ENCODE assay signal across 9 mouse cellular contexts in the genomic region with DNA sequence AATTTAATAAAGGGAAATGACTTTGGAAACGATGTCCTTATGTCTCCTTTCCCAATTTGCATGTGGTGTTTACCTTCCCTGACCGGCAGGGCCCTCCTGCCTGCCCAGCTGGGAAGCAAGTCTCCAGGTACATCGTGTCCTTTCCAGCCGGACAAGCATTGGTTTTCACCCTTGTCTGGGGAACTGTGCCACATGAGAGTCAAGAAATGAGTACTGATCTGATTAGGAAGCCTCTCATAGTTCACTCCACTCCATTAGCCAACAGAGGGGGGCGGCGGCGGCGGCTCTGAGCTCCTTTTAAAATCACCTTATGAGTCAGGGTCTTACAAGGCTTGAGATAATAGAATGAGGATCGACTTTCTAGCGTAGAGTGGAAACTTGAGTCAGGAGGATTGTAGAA. TPM values are rescaled to one million over a fixed set of nuclear protein-coding genes. Genes with fewer than 3 reads are reported as not detected.
A peak's percentile ranks its signal among the peaks of the same experiment; 100 is the strongest.
DNase-seq lines count a peak whose midpoint lies in the region; ATAC-seq lines count a peak whose summit lies in the region.
"Had no signal": no experiment of that assay in that cellular context is flagged by ENCODE, and none has a peak within 500 bp of the region (broad histone marks: within the 10 kb centered on the region; RNA-seq: fewer than 3 reads in every experiment).

No protein-coding gene starts in this region.

- intact Hi-C loops in heart, postnatal 36 days (cut with DNase I): loop anchor here (1.0 to 10.0 kb wide), 2 partner anchors 10 to 332 kb away; a partner anchor contains a TSS

- H3K9ac ChIP-seq in heart, embryonic 11.5 days (ENCODE audit: low read depth, low read length): no peak overlapping the region
- H3K9ac ChIP-seq in intestine, embryonic 16.5 days (ENCODE audit: low read depth, low read length): peak overlapping the region; percentile 79
- peak overlapping the region; percentile 65 for H3K9ac ChIP-seq in midbrain, embryonic 12.5 days (replicated peaks)

- peak overlapping the region; percentile 78 for H3K4me3 ChIP-seq in heart, embryonic 11.5 days (ENCODE audit: low read depth, low read length)
- peak overlapping the region; percentile 82 for H3K4me3 ChIP-seq in embryonic facial prominence, embryonic 10.5 days
- H3K4me3 ChIP-seq in intestine, embryonic 16.5 days (ENCODE audit: low read length): peak overlapping the region; percentile 72
- peak overlapping the region; percentile 55 for H3K4me3 ChIP-seq in midbrain, embryonic 12.5 days

- H3K27me3 ChIP-seq in heart, embryonic 11.5 days (ENCODE audit: control insufficient read depth, insufficient read depth, low read length): no peaks in the 10 kb centered on the region
- no peaks in the 10 kb centered on the region for H3K27me3 ChIP-seq in embryonic facial prominence, embryonic 10.5 days (replicated peaks; ENCODE audit: low read depth, poor library complexity, severe bottlenecking)
- H3K27me3 ChIP-seq in intestine, embryonic 16.5 days (replicated peaks; ENCODE audit: control insufficient read depth, insufficient read depth, low read length): no peaks in the 10 kb centered on the region
- no peaks in the 10 kb centered on the region for H3K27me3 ChIP-seq in midbrain, embryonic 12.5 days
- H3K27me3 ChIP-seq: Patski had no signal

- ATAC-seq in heart, embryonic 11.5 days (replicated peaks; ENCODE audit: insufficient number of reproducible peaks, low FRiP score, low TSS enrichment): no peak
- no peak for ATAC-seq in intestine, embryonic 16.5 days
- no peak for ATAC-seq in midbrain, embryonic 12.5 days (ENCODE audit: low FRiP score, low read depth)

- no peak for DNase-seq in heart, postnatal 36 days
- DNase-seq in embryonic facial prominence, embryonic 10.5 days (ENCODE audit: low spot score): no peak
- DNase-seq in left cerebral cortex, adult 11 months (ENCODE audit: low spot score): no peak
- DNase-seq in gastrocnemius, postnatal 4 days (ENCODE audit: low spot score in 2 of 2): no peak
- DNase-seq in right cerebral cortex, postnatal 25 days: no peak

- 54% methylated on average over 10 of the region's 10 CpGs for WGBS in heart, embryonic 11.5 days (ENCODE audit: insufficient replicate concordance)
- 60% methylated on average over 10 of the region's 10 CpGs for whole genome bisulfite sequencing in embryonic facial prominence, embryonic 10.5 days
- 40% methylated on average over 10 of the region's 10 CpGs for WGBS in intestine, embryonic 16.5 days
- 55% methylated on average over 10 of the region's 10 CpGs for WGBS in midbrain, embryonic 12.5 days

- peak overlapping the region; percentile 78 for H3K4me2 ChIP-seq in heart, embryonic 11.5 days
- H3K4me2 ChIP-seq in intestine, embryonic 16.5 days (ENCODE audit: low read depth, low read length): peak overlapping the region; percentile 69
- peak overlapping the region; percentile 71 for H3K4me2 ChIP-seq in midbrain, embryonic 12.5 days (replicated peaks)

- peaks cover 22% of the 10 kb centered on the region for H3K36me3 ChIP-seq in heart, embryonic 11.5 days (ENCODE audit: control insufficient read depth, insufficient read depth, low read length)
- H3K36me3 ChIP-seq in embryonic facial prominence, embryonic 10.5 days (replicated peaks): peaks cover 60% of the 10 kb centered on the region
- H3K36me3 ChIP-seq in intestine, embryonic 16.5 days (ENCODE audit: control insufficient read depth, insufficient read depth, low read length): peaks cover 15% of the 10 kb centered on the region
- H3K36me3 ChIP-seq in midbrain, embryonic 12.5 days: peaks cover 58% of the 10 kb centered on the region

- peak overlapping the region; percentile 47; the same call in 1 of the 2 replicates for H3K27ac ChIP-seq in heart, embryonic 11.5 days (ENCODE audit: low read depth, low read length)
- peak overlapping the region; percentile 93 for H3K27ac ChIP-seq in embryonic facial prominence, embryonic 10.5 days (replicated peaks)
- peak overlapping the region; percentile 88 for H3K27ac ChIP-seq in intestine, embryonic 16.5 days (ENCODE audit: low read length)
- peak overlapping the region; percentile 95 for H3K27ac ChIP-seq in midbrain, embryonic 12.5 days (replicated peaks)

- peaks cover 28% of the 10 kb centered on the region for H3K4me1 ChIP-seq in heart, embryonic 11.5 days (ENCODE audit: control insufficient read depth, insufficient read depth, low read length)
- H3K4me1 ChIP-seq in embryonic facial prominence, embryonic 10.5 days: peaks cover 49% of the 10 kb centered on the region
- peaks cover 39% of the 10 kb centered on the region for H3K4me1 ChIP-seq in intestine, embryonic 16.5 days (ENCODE audit: control insufficient read depth, insufficient read depth, low read length)
- peaks cover 37% of the 10 kb centered on the region for H3K4me1 ChIP-seq in midbrain, embryonic 12.5 days

- H3K9me3 ChIP-seq in heart, embryonic 11.5 days (replicated peaks; ENCODE audit: control insufficient read depth, low read length): no peaks in the 10 kb centered on the region
- H3K9me3 ChIP-seq in embryonic facial prominence, embryonic 10.5 days: no peaks in the 10 kb centered on the region
- no peaks in the 10 kb centered on the region for H3K9me3 ChIP-seq in intestine, embryonic 16.5 days (ENCODE audit: control insufficient read depth, low read length)
- no peaks in the 10 kb centered on the region for H3K9me3 ChIP-seq in midbrain, embryonic 12.5 days

RNA-seq across cellular contexts. Expression of a gene that starts 0.7 kb away (rescaled TPM):
- polyA plus RNA-seq in heart, embryonic 11.5 days (2014; fragmentation: Nextera tagmentation; extraction: Ambion mirVana): 7.0 TPM in 2 replicates
- 10 to 100 TPM; 61.9 to 65.9 TPM for total RNA-seq in heart, postnatal 36 days (2021)
- 31.5 and 33.1 TPM in 2 replicates for polyA plus RNA-seq in embryonic facial prominence, embryonic 10.5 days (2016; fragmentation: Nextera tagmentation; extraction: Ambion mirVana)
- polyA plus RNA-seq in intestine, embryonic 16.5 days (2015; fragmentation: Nextera tagmentation; extraction: Ambion mirVana): 34.4 and 36.8 TPM in 2 replicates
- polyA plus RNA-seq in midbrain, embryonic 12.5 days (2016; fragmentation: Nextera tagmentation; extraction: Ambion mirVana): 40.3 and 48.0 TPM in 2 replicates
- total RNA-seq in gastrocnemius, postnatal 4 days (2021): 10 to 100 TPM; 89.8 to 92.6 TPM

RNA-seq across cellular contexts. Expression of a gene that starts 9.8 kb away (rescaled TPM):
- 0.44 and 0.77 TPM in 2 replicates for polyA plus RNA-seq in heart, embryonic 11.5 days (2014; fragmentation: Nextera tagmentation; extraction: Ambion mirVana)
- under 1 TPM; 0.31 to 0.60 TPM for total RNA-seq in heart, postnatal 36 days (2021)
- 10.0 and 11.5 TPM in 2 replicates for polyA plus RNA-seq in embryonic facial prominence, embryonic 10.5 days (2016; fragmentation: Nextera tagmentation; extraction: Ambion mirVana)
- 1.1 and 1.3 TPM in 2 replicates for polyA plus RNA-seq in intestine, embryonic 16.5 days (2015; fragmentation: Nextera tagmentation; extraction: Ambion mirVana)
- polyA plus RNA-seq in midbrain, embryonic 12.5 days (2016; fragmentation: Nextera tagmentation; extraction: Ambion mirVana): 3.2 and 4.1 TPM in 2 replicates
- under 1 TPM; 0.60 to 0.91 TPM for total RNA-seq in gastrocnemius, postnatal 4 days (2021)

RNA-seq across cellular contexts. Expression of a gene that starts 10.0 kb away (rescaled TPM):
- 180 and 194 TPM in 2 replicates for polyA plus RNA-seq in heart, embryonic 11.5 days (2014; fragmentation: Nextera tagmentation; extraction: Ambion mirVana)
- 10 to 100 TPM; 40.6 to 41.6 TPM for total RNA-seq in heart, postnatal 36 days (2021)
- 419 and 425 TPM in 2 replicates for polyA plus RNA-seq in embryonic facial prominence, embryonic 10.5 days (2016; fragmentation: Nextera tagmentation; extraction: Ambion mirVana)
- 212 and 244 TPM in 2 replicates for polyA plus RNA-seq in intestine, embryonic 16.5 days (2015; fragmentation: Nextera tagmentation; extraction: Ambion mirVana)
- polyA plus RNA-seq in midbrain, embryonic 12.5 days (2016; fragmentation: Nextera tagmentation; extraction: Ambion mirVana): 261 and 262 TPM in 2 replicates
- total RNA-seq in gastrocnemius, postnatal 4 days (2021): 100 to 1,000 TPM in 1 of 2 experiments, 10 to 100 TPM in 1; 98.2 to 105 TPM

RNA-seq across cellular contexts. Expression of a gene that starts 59.1 kb away (rescaled TPM):
- polyA plus RNA-seq in heart, embryonic 11.5 days (2014; fragmentation: Nextera tagmentation; extraction: Ambion mirVana): 0.24 and 0.37 TPM in 2 replicates
- total RNA-seq in heart, postnatal 36 days (2021): not detected
- polyA plus RNA-seq in embryonic facial prominence, embryonic 10.5 days (2016; fragmentation: Nextera tagmentation; extraction: Ambion mirVana): not detected in 2 replicates
- polyA plus RNA-seq in intestine, embryonic 16.5 days (2015; fragmentation: Nextera tagmentation; extraction: Ambion mirVana): not detected in 2 replicates
- not detected in 2 replicates for polyA plus RNA-seq in midbrain, embryonic 12.5 days (2016; fragmentation: Nextera tagmentation; extraction: Ambion mirVana)
- total RNA-seq in gastrocnemius, postnatal 4 days (2021): not detected
- polyA plus RNA-seq: Patski had no signal
